Mouse (Mus musculus) bone marrow, adult 2 months (tissue): ENCODE measurements at regions not wholly inside any gene's neighbourhood (a gene's known extent, or its start where the extent isn't known, plus 50 kb on each side); places are given as distances from the start of the nearest gene placed in this dataset.

Experiments used
- CTCF ChIP-seq: fragments of 200-500 bp; IDR thresholded peaks from 2 replicates; pipeline ENCODE4 v1.5.1; 2011; ENCODE audit warnings: low read length, control low read depth; ENCODE audit not compliant: control insufficient read depth, insufficient read depth
- POLR2A ChIP-seq: fragments of 200-500 bp; IDR thresholded peaks from 2 replicates; pipeline ENCODE4 v1.6.1; 2011; ENCODE audit warnings: low read depth, mild to moderate bottlenecking, control low read depth, low read length, borderline replicate concordance; ENCODE audit not compliant: control insufficient read depth

- no peak for TF ChIP-seq POLR2A
- TF ChIP-seq CTCF, result no peak
These were observed 200.8 kb downstream of the Actr3 start for GRCm38 (mm10) chr1:125234747-125235146.
